Mouse (Mus musculus) skeletal muscle tissue, postnatal 0 days (tissue): ENCODE results near the gene Sgta. TPM values are rescaled to one million over a fixed set of nuclear protein-coding genes. Genes with fewer than 3 reads are reported as not detected.

Source experiments
- microRNA-seq, 2 experiments: library from miRNA; unstranded; fragments of <30 nt; microRNA quantifications; one replicate each; pipeline ENCODE4; 2016
- polyA plus RNA-seq: library from polyadenylated mRNA; unstranded; fragments of >200 nt; fragmentation: Nextera tagmentation; extraction: Ambion mirVana; gene quantifications from 2 replicates; pipeline ENCODE4 v1.2.1, GENCODE M21; 2015

Gene Sgta
- polyA plus RNA-seq = 117 and 131 TPM in 2 replicates

DNA sequence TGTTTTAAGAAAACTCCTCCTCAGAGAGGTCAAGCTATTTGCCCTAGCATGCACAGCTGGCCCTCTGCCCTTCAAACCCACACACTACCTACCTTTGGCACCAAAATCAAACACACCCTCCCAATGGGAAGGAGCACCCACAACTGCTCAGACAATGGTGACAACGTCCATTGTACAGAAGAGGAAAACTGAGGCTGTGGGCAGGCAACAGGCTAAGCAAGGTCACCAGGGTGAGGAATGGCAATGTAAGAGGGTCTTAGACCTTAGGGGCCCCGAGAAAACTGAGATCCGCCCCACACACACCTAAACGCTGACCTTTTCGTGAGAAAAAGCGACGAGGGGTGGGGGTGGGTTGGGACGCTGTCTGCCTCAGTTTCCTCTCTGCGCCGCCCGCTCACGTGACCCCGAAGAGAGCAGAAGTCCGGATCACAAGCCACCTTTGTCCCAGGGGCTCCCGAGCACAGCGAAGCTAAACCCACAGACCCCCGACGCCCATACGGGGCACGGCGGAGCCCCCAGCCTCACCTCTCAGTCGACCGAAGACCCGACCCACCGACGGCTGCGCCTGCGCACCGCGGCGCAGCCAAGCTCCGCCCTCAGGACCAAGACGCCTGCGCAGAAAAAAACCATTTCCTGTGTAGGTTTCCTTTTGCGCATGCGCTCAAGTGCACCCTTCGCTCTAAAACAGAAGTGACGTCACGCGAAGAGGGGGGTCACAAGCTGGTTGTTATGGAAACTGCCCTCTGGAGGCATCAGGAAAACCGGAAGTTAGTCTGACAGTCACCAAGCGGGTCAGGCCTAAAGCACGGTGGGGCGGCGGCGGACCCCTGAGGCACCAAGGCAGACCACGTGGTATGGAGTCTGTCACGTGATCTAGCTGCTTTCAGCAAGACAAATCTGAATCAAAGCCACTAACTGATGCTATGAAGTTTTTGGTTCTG is at the start of gene Sgta:
Gene Sgta (minus strand): TSS at position 579 of the 941 bp plus-strand sequence.

GRCm38 (mm10) chr10:81105565-81106112 is 45.7 kb upstream of the Sgta start, which contains the start of gene Map2k2:
Gene Map2k2 (plus strand): TSS chr10:81105915.

GRCm38 (mm10) chr10:81069836-81070235 is 9.9 kb upstream of the Sgta start, which contains the start of gene Thop1:
Gene Thop1 (plus strand): TSS chr10:81070035.

DNA sequence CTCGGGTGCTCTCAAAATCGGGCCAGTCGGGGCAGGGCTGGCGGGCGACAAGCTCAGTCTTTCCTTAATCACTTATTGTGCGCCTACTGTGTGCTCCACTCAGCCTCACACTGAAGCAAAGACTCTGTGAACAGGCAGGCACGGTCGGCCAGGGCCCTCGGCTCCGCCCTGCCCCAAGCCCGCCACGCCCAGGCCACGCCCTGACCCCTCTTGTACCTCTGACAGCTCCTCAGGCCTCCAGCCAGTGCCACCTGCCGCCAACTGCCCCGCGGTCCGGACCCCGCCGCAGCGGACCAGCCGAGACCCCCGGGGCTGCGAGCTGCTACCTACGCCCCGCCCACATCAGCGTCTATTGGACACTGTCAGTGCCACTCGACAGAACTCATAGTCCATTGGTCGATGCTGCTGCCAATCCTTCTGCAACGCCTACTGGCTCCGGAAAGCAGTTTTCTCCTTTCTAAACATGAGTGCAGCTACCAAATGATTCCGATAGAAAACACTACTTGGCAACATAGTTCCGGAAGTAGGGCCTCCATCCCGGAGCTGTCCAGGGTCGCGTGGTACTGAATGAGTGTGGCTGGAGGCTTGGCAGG is 22.9 kb downstream of the Sgta start, which contains the start of gene Slc39a3:
Gene Slc39a3 (minus strand): TSS at position 439 of the 593 bp plus-strand sequence.

GRCm38 (mm10) chr10:81025639-81026275 is 34.2 kb downstream of the Sgta start, which contains the start of gene Diras1:
Gene Diras1 (minus strand): TSS chr10:81025662.

GRCm38 (mm10) chr10:81014393-81015384 is 45.3 kb downstream of the Sgta start, which contains the start of gene Gng7:
Gene Gng7 (minus strand): TSS chr10:81014945.

Small RNA genes within 50 kb of the gene (microRNA-seq; reads per million reads assigned to microRNA genes)
- gene Mir5615-1 (0 reads per million in 2 experiments), gene Mir5615-2 (0 reads per million in 2 experiments)

Other genes with a start within 250 kb of the Sgta start
- gene Jsrp1, start 246.7 kb downstream of the Sgta start, polyA plus RNA-seq = 278 and 284 TPM in 2 replicates
- gene Oaz1, start 233.5 kb downstream of the Sgta start, polyA plus RNA-seq = 1,304 and 1,343 TPM in 2 replicates
- gene Lingo3, start 216.1 kb downstream of the Sgta start, polyA plus RNA-seq = 8.9 and 10.0 TPM in 2 replicates
- 171 and 175 TPM in 2 replicates for gene Lsm7, start 205.0 kb downstream of the Sgta start, polyA plus RNA-seq
- 20.0 and 20.7 TPM in 2 replicates for gene Sppl2b, start 204.9 kb downstream of the Sgta start, polyA plus RNA-seq
- gene Tmprss9, start 188.3 kb downstream of the Sgta start, polyA plus RNA-seq = not detected in 2 replicates
- 239 and 241 TPM in 2 replicates for gene Timm13, start 159.2 kb downstream of the Sgta start, polyA plus RNA-seq
- 23.4 and 25.6 TPM in 2 replicates for gene Lmnb2, start 141.9 kb downstream of the Sgta start, polyA plus RNA-seq
- 24.5 and 29.0 TPM in 2 replicates for gene Gadd45b, start 130.1 kb downstream of the Sgta start, polyA plus RNA-seq
- 1.6 TPM in 2 replicates for gene Gng7, start 45.2 kb downstream of the Sgta start, polyA plus RNA-seq
- gene Diras1, start 34.5 kb downstream of the Sgta start, polyA plus RNA-seq = 0.06 TPM in 1 of 2 replicates, not detected in the other
- 7.3 and 9.2 TPM in 2 replicates for gene Slc39a3, start 22.8 kb downstream of the Sgta start, polyA plus RNA-seq
- gene Thop1, start 9.9 kb upstream of the Sgta start, polyA plus RNA-seq = 34.9 and 40.3 TPM in 2 replicates
- 0.54 and 1.2 TPM in 2 replicates for gene Creb3l3, start 38.7 kb upstream of the Sgta start, polyA plus RNA-seq
- 143 and 155 TPM in 2 replicates for gene Map2k2, start 45.7 kb upstream of the Sgta start, polyA plus RNA-seq
- gene Zbtb7a, start 75.0 kb upstream of the Sgta start, polyA plus RNA-seq = 29.7 and 34.0 TPM in 2 replicates
- gene Pias4, start 107.7 kb upstream of the Sgta start, polyA plus RNA-seq = 20.9 and 22.3 TPM in 2 replicates
- gene Eef2, start 116.5 kb upstream of the Sgta start, polyA plus RNA-seq = 392 and 402 TPM in 2 replicates
- 44.3 and 52.5 TPM in 2 replicates for gene Dapk3, start 122.8 kb upstream of the Sgta start, polyA plus RNA-seq
- not detected in 2 replicates for gene 4930442H23Rik, start 123.7 kb upstream of the Sgta start, polyA plus RNA-seq
- gene Nmrk2, start 141.9 kb upstream of the Sgta start, polyA plus RNA-seq = 2.9 and 4.7 TPM in 2 replicates
- gene Atcay, start 170.7 kb upstream of the Sgta start, polyA plus RNA-seq = 0.26 and 0.45 TPM in 2 replicates
- 2.3 and 2.5 TPM in 2 replicates for gene Zfr2, start 173.0 kb upstream of the Sgta start, polyA plus RNA-seq
- gene Matk, start 192.8 kb upstream of the Sgta start, polyA plus RNA-seq = 0.65 and 0.90 TPM in 2 replicates
- 201 and 207 TPM in 2 replicates for gene Mrpl54, start 206.8 kb upstream of the Sgta start, polyA plus RNA-seq
- gene Apba3, start 206.8 kb upstream of the Sgta start, polyA plus RNA-seq = 50.7 and 53.6 TPM in 2 replicates
- 0.47 and 0.58 TPM in 2 replicates for gene Tjp3, start 231.4 kb upstream of the Sgta start, polyA plus RNA-seq
- 15.1 and 16.0 TPM in 2 replicates for gene Pip5k1c, start 232.8 kb upstream of the Sgta start, polyA plus RNA-seq